Mouse (Mus musculus): ENCODE data around the gene Rsrc1. TPM values are rescaled to one million over a fixed set of nuclear protein-coding genes. Genes with fewer than 3 reads are reported as not detected.
"Not testable (repeated sequence)": the region's sequence is repeated elsewhere in the genome, so short reads cannot be mapped to it uniquely, and the experiment has no call there.

Gene Rsrc1
- polyA plus RNA-seq, 1 experiment from 2014 or later: 25.7 TPM

DNA sequence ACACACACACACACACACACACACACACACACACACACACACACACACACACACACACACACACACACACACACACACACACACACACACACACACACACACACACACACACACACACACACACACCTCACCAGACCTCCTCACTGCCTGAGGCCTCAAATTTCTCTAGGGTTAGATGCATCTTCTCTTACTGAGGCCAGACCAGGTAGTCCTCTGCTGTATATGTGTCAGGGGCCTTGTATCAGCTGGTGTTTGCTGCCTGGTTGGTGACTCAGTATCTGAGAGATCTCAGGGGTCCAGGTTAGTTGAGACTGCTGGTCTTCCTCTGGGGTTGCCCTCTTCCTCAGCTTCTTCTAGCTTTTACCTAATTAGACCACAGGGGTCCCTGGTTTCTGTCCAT is 92.5 kb downstream of the Rsrc1 start:
- H3K4me3 ChIP-seq (replicated peaks; ENCODE audit: low read length); ATAC-seq (ENCODE audit: insufficient read depth, low FRiP score); H3K9me3 ChIP-seq (replicated peaks; ENCODE audit: control insufficient read depth, low read length); H3K9ac ChIP-seq (ENCODE audit: low read length); H3K36me3 ChIP-seq (ENCODE audit: control insufficient read depth, insufficient read depth, low read length); H3K27ac ChIP-seq (ENCODE audit: low read length); H3K4me2 ChIP-seq (ENCODE audit: low read depth, low read length); H3K4me1 ChIP-seq (ENCODE audit: control insufficient read depth, insufficient read depth, low read length); H3K27me3 ChIP-seq (ENCODE audit: control insufficient read depth, insufficient read depth, low read length): not testable (repeated sequence)

- no peak for ATAC-seq (ENCODE audit: insufficient read depth, low FRiP score)
- Histone ChIP-seq H3K4me2 (ENCODE audit: low read depth, low read length) (no peak overlapping the region), H3K36me3 (ENCODE audit: control insufficient read depth, insufficient read depth, low read length) (no peaks in the 10 kb centered on the region), H3K9ac (ENCODE audit: low read length) (no peak overlapping the region), H3K9me3 (replicated peaks; ENCODE audit: control insufficient read depth, low read length) (no peaks in the 10 kb centered on the region), H3K27me3 (ENCODE audit: control insufficient read depth, insufficient read depth, low read length) (no peaks in the 10 kb centered on the region), H3K4me3 (replicated peaks; ENCODE audit: low read length) (no peak overlapping the region), H3K27ac (ENCODE audit: low read length) (no peak overlapping the region), H3K4me1 (ENCODE audit: control insufficient read depth, insufficient read depth, low read length) (no peaks in the 10 kb centered on the region)
- 83% methylated on average over 2 of the region's 2 CpGs for WGBS
Observed at GRCm38 (mm10) chr3:67075484-67075883, 94.3 kb downstream of the Rsrc1 start.

DNA sequence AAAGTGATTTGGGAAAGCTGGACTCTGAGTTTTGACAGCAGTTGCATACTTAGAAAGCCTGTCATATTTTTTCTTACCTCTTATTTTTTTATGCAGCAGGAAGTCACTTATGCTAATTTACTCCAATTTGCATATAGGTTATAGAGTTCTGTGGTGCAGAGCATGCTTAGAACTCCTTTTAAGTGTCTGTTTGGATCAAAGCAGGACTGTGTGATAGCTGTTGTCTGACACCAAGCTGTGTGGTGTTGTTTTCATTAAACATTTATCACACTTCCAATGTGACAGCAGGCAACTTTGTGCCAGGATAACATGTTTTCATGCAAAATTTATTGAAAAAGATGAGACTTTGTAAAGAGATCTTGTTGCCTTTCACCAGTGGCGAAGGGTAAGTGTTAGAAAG is 103.6 kb downstream of the Rsrc1 start:
- no peak overlapping the region for H3K27ac ChIP-seq (ENCODE audit: low read length)
- H3K27me3 ChIP-seq (ENCODE audit: control insufficient read depth, insufficient read depth, low read length): no peaks in the 10 kb centered on the region
- no peaks in the 10 kb centered on the region for H3K4me1 ChIP-seq (ENCODE audit: control insufficient read depth, insufficient read depth, low read length)
- WGBS: 80% methylated on average over 1 of the region's 1 CpGs
- H3K36me3 ChIP-seq (ENCODE audit: control insufficient read depth, insufficient read depth, low read length): no peaks in the 10 kb centered on the region
- H3K4me3 ChIP-seq (replicated peaks; ENCODE audit: low read length): no peak overlapping the region
- no peak overlapping the region for H3K4me2 ChIP-seq (ENCODE audit: low read depth, low read length)
- no peaks in the 10 kb centered on the region for H3K9me3 ChIP-seq (replicated peaks; ENCODE audit: control insufficient read depth, low read length)
- no peak overlapping the region for H3K9ac ChIP-seq (ENCODE audit: low read length)
- ATAC-seq (ENCODE audit: insufficient read depth, low FRiP score): no peak

- no peaks in the 10 kb centered on the region for H3K27me3 ChIP-seq (ENCODE audit: control insufficient read depth, insufficient read depth, low read length)
- no peak for ATAC-seq (ENCODE audit: insufficient read depth, low FRiP score)
- no peaks in the 10 kb centered on the region for H3K4me1 ChIP-seq (ENCODE audit: control insufficient read depth, insufficient read depth, low read length)
- H3K4me3 ChIP-seq (replicated peaks; ENCODE audit: low read length): no peak overlapping the region
- 95% methylated on average over 3 of the region's 3 CpGs for WGBS
- H3K4me2 ChIP-seq (ENCODE audit: low read depth, low read length): no peak overlapping the region
- no peak overlapping the region for H3K27ac ChIP-seq (ENCODE audit: low read length)
- no peaks in the 10 kb centered on the region for H3K36me3 ChIP-seq (ENCODE audit: control insufficient read depth, insufficient read depth, low read length)
- H3K9me3 ChIP-seq (replicated peaks; ENCODE audit: control insufficient read depth, low read length): no peaks in the 10 kb centered on the region
- no peak overlapping the region for H3K9ac ChIP-seq (ENCODE audit: low read length)
Observed at GRCm38 (mm10) chr3:67108428-67108827, 127.2 kb downstream of the Rsrc1 start.

- 70% methylated on average over 4 of the region's 4 CpGs for WGBS
- no peaks in the 10 kb centered on the region for H3K36me3 ChIP-seq (ENCODE audit: control insufficient read depth, insufficient read depth, low read length)
- no peaks in the 10 kb centered on the region for H3K4me1 ChIP-seq (ENCODE audit: control insufficient read depth, insufficient read depth, low read length)
- H3K4me3 ChIP-seq (replicated peaks; ENCODE audit: low read length): no peak overlapping the region
- H3K9ac ChIP-seq (ENCODE audit: low read length): no peak overlapping the region
- H3K27me3 ChIP-seq (ENCODE audit: control insufficient read depth, insufficient read depth, low read length): no peaks in the 10 kb centered on the region
- no peak for ATAC-seq (ENCODE audit: insufficient read depth, low FRiP score)
- H3K4me2 ChIP-seq (ENCODE audit: low read depth, low read length): no peak overlapping the region
- no peaks in the 10 kb centered on the region for H3K9me3 ChIP-seq (replicated peaks; ENCODE audit: control insufficient read depth, low read length)
- H3K27ac ChIP-seq (ENCODE audit: low read length): no peak overlapping the region
Observed at GRCm38 (mm10) chr3:67116317-67116716, 135.1 kb downstream of the Rsrc1 start.

DNA sequence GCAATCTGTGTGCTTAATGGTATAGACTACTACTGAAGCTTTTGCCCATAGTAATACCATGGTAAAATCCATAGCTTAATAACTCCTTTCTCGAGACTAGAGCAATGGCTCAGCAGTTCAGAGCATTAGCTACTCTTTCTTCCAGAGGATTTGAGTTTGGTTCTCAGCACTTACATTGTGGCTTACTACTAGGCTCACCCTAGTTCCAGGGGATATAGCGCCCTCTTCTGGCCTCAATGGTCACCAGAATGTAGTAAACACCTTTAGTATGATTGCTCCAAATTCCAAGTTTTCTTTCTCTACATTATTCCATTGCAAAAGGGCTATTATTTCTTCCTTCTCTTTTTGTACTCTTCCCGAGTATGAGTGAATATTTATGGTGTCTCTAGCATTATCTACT is 151.3 kb downstream of the Rsrc1 start:
- Histone ChIP-seq H3K27me3 (ENCODE audit: control insufficient read depth, insufficient read depth, low read length) (no peaks in the 10 kb centered on the region), H3K9me3 (replicated peaks; ENCODE audit: control insufficient read depth, low read length) (no peaks in the 10 kb centered on the region; the same call in 1 of the 2 replicates), H3K4me1 (ENCODE audit: control insufficient read depth, insufficient read depth, low read length) (no peaks in the 10 kb centered on the region), H3K4me2 (ENCODE audit: low read depth, low read length) (no peak overlapping the region), H3K9ac (ENCODE audit: low read length) (no peak overlapping the region), H3K4me3 (replicated peaks; ENCODE audit: low read length) (no peak overlapping the region), H3K27ac (ENCODE audit: low read length) (no peak overlapping the region), H3K36me3 (ENCODE audit: control insufficient read depth, insufficient read depth, low read length) (no peaks in the 10 kb centered on the region)
- no peak for ATAC-seq (ENCODE audit: insufficient read depth, low FRiP score)
- WGBS: 66% methylated on average over 3 of the region's 3 CpGs

GRCm38 (mm10) chr3:67135749-67136375 is 154.7 kb downstream of the Rsrc1 start:
- ATAC-seq (ENCODE audit: insufficient read depth, low FRiP score): no peak
- 91% methylated on average over 2 of the region's 2 CpGs for WGBS
- no peaks in the 10 kb centered on the region for H3K4me1 ChIP-seq (ENCODE audit: control insufficient read depth, insufficient read depth, low read length)
- H3K4me3 ChIP-seq (replicated peaks; ENCODE audit: low read length): no peak overlapping the region
- H3K27ac ChIP-seq (ENCODE audit: low read length): no peak overlapping the region
- H3K9ac ChIP-seq (ENCODE audit: low read length): no peak overlapping the region
- H3K9me3 ChIP-seq (replicated peaks; ENCODE audit: control insufficient read depth, low read length): no peaks in the 10 kb centered on the region
- H3K4me2 ChIP-seq (ENCODE audit: low read depth, low read length): no peak overlapping the region
- H3K36me3 ChIP-seq (ENCODE audit: control insufficient read depth, insufficient read depth, low read length): no peaks in the 10 kb centered on the region
- H3K27me3 ChIP-seq (ENCODE audit: control insufficient read depth, insufficient read depth, low read length): no peaks in the 10 kb centered on the region

DNA sequence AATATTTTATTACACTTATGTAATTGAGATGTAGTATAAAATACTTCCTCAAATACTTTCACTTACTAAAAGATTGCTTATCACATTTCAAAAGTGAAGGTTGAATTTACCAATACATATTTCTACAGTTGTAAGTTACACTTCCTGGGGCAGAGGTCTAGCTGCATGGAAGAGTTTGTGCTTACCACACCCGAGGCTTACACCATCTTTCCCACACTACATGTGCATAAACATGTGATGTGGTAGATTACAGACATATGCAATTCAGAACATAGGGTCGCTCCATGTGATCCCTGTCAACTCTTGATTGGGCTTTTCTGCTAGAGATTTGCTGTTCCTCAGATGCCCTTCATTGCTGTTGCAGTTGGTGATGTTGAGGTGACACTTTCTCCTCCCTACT is 163.8 kb downstream of the Rsrc1 start:
- whole genome bisulfite sequencing: 87% methylated on average over 2 of the region's 2 CpGs
- no peaks in the 10 kb centered on the region for H3K27me3 ChIP-seq (ENCODE audit: control insufficient read depth, insufficient read depth, low read length)
- no peaks in the 10 kb centered on the region for H3K36me3 ChIP-seq (ENCODE audit: control insufficient read depth, insufficient read depth, low read length)
- H3K4me2 ChIP-seq (ENCODE audit: low read depth, low read length): no peak overlapping the region
- no peak overlapping the region for H3K27ac ChIP-seq (ENCODE audit: low read length)
- no peak for ATAC-seq (ENCODE audit: insufficient read depth, low FRiP score)
- no peak overlapping the region for H3K4me3 ChIP-seq (replicated peaks; ENCODE audit: low read length)
- H3K4me1 ChIP-seq (ENCODE audit: control insufficient read depth, insufficient read depth, low read length): no peaks in the 10 kb centered on the region
- H3K9ac ChIP-seq (ENCODE audit: low read length): no peak overlapping the region
- H3K9me3 ChIP-seq (replicated peaks; ENCODE audit: control insufficient read depth, low read length): no peaks in the 10 kb centered on the region

GRCm38 (mm10) chr3:67146280-67146679 is 165.1 kb downstream of the Rsrc1 start:
- Histone ChIP-seq H3K9me3 (replicated peaks; ENCODE audit: control insufficient read depth, low read length) (no peaks in the 10 kb centered on the region), H3K4me1 (ENCODE audit: control insufficient read depth, insufficient read depth, low read length) (no peaks in the 10 kb centered on the region), H3K9ac (ENCODE audit: low read length) (no peak overlapping the region), H3K36me3 (ENCODE audit: control insufficient read depth, insufficient read depth, low read length) (no peaks in the 10 kb centered on the region), H3K27me3 (ENCODE audit: control insufficient read depth, insufficient read depth, low read length) (no peaks in the 10 kb centered on the region), H3K27ac (ENCODE audit: low read length) (no peak overlapping the region), H3K4me2 (ENCODE audit: low read depth, low read length) (no peak overlapping the region), H3K4me3 (replicated peaks; ENCODE audit: low read length) (no peak overlapping the region)
- WGBS: 96% methylated on average over 1 of the region's 1 CpGs
- no peak for ATAC-seq (ENCODE audit: insufficient read depth, low FRiP score)

GRCm38 (mm10) chr3:67147246-67147645 is 166.1 kb downstream of the Rsrc1 start:
- 71% methylated on average over 3 of the region's 3 CpGs for WGBS
- H3K27me3 ChIP-seq (ENCODE audit: control insufficient read depth, insufficient read depth, low read length): no peaks in the 10 kb centered on the region
- H3K4me2 ChIP-seq (ENCODE audit: low read depth, low read length): no peak overlapping the region
- H3K9me3 ChIP-seq (replicated peaks; ENCODE audit: control insufficient read depth, low read length): no peaks in the 10 kb centered on the region
- ATAC-seq (ENCODE audit: insufficient read depth, low FRiP score): no peak
- no peak overlapping the region for H3K27ac ChIP-seq (ENCODE audit: low read length)
- H3K4me1 ChIP-seq (ENCODE audit: control insufficient read depth, insufficient read depth, low read length): no peaks in the 10 kb centered on the region
- no peak overlapping the region for H3K4me3 ChIP-seq (replicated peaks; ENCODE audit: low read length)
- no peaks in the 10 kb centered on the region for H3K36me3 ChIP-seq (ENCODE audit: control insufficient read depth, insufficient read depth, low read length)
- no peak overlapping the region for H3K9ac ChIP-seq (ENCODE audit: low read length)
